Mouse (Mus musculus) forebrain, postnatal 0 days (tissue): ENCODE data around the gene Hrh2. TPM values are rescaled to one million over a fixed set of nuclear protein-coding genes. Genes with fewer than 3 reads are reported as not detected.

ENCODE experiments used
- ATAC-seq: fragments of 200-750 bp; cut with Nextera tagmentation; 2 replicates; pipeline ENCODE4 v1.8.0; 2017; ENCODE audit warnings: mild to moderate bottlenecking, moderate library complexity
- DNase-seq: peaks from one replicate; pipeline ENCODE4 v3.0.0-alpha.2; 2015
- H3K27ac ChIP-seq: fragments of 300-500 bp; sonication (generic); 2 replicates; pipeline ENCODE4 v1.5.1; 2014; ENCODE audit warnings: low read depth, mild to moderate bottlenecking, antibody characterized with exemption, low read length, moderate library complexity, mixed read lengths
- H3K27me3 ChIP-seq: fragments of 300-500 bp; sonication (generic); 2 replicates; pipeline ENCODE4 v1.6.1; 2014; ENCODE audit warnings: mild to moderate bottlenecking, low read length, mixed read lengths; ENCODE audit not compliant: insufficient read depth
- H3K36me3 ChIP-seq: fragments of 300-500 bp; sonication (generic); 2 replicates; pipeline ENCODE4 v1.6.1; 2014; ENCODE audit warnings: mild to moderate bottlenecking, moderate library complexity; ENCODE audit not compliant: insufficient read depth
- H3K4me1 ChIP-seq: fragments of 300-500 bp; sonication (generic); 2 replicates; pipeline ENCODE4 v1.6.1; 2014; ENCODE audit warnings: antibody characterized with exemption; ENCODE audit not compliant: insufficient read depth
- H3K4me2 ChIP-seq: fragments of 300-500 bp; sonication (generic); 2 replicates; pipeline ENCODE4 v1.6.1; 2014; ENCODE audit warnings: low read depth, mild to moderate bottlenecking, moderate library complexity
- H3K4me3 ChIP-seq: fragments of 300-500 bp; sonication (generic); 2 replicates; pipeline ENCODE4 v1.5.1; 2014; ENCODE audit warnings: low read depth, low read length, mixed read lengths
- H3K9ac ChIP-seq: fragments of 300-500 bp; sonication (generic); 2 replicates; pipeline ENCODE4 v1.6.1; 2014; ENCODE audit warnings: mild to moderate bottlenecking
- H3K9me3 ChIP-seq: fragments of 300-500 bp; sonication (generic); 2 replicates; pipeline ENCODE4 v1.6.1; 2016; ENCODE audit warnings: low read length
- CTCF ChIP-seq: sonication (generic); IDR thresholded peaks from 2 replicates; pipeline ENCODE4 v1.5.1; 2016; ENCODE audit warnings: antibody characterized with exemption, control low read depth, low read depth
- WGBS: fragments of 180-500 bp; shearing (Covaris S2); extraction: QIAGEN DNeasy Blood & Tissue Kit; methylation state at CpG from one replicate; pipeline ENCODE4 v1.1.7; 2014; 5-methylcytosine and 5-hydroxymethylcytosine counted together
- polyA plus RNA-seq: library from polyadenylated mRNA; unstranded; fragments of >200 nt; fragmentation: Nextera tagmentation; extraction: Ambion mirVana; gene quantifications from 2 replicates; pipeline ENCODE4 v1.2.1, GENCODE M21; 2015
- total RNA-seq: library from RNA; depleted of rRNA; stranded (reverse); fragments of >200 nt; gene quantifications from 2 replicates; pipeline ENCODE4 v1.2.3, GENCODE M21; 2014; rRNA removed

The Hrh2 gene
- total RNA-seq (2.2 and 2.5 TPM in 2 replicates), polyA plus RNA-seq (0.80 and 1.3 TPM in 2 replicates)

DNA sequence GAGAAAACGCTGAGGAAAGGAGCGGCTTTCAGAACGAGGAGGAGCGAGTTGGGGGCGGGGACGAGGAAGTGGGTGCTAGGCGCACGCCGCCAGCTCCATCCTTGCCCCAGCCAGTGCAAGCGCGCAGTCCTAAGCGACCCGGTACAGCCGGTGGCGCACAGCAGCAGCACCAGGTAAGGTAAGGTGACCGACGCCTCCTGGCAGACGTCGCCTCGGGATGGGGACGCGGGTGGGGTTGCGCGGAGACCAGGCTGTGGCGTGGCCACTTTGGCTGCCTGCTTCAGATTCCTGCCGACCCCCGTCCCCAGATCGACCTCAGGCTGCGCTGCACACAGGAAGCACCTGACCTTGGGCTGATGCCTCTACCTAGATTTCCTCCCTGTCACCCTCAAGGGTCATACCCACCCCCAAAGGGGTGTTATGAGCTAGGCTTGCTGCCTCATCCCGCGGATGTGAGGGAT is at the start of gene Hrh2:
Hrh2 (plus strand) TSS at position 109 of the 461 bp plus-strand sequence.
- Histone ChIP-seq H3K27me3 (peaks cover 7% of the 10 kb centered on the region; the same call in 1 of the 2 replicates), H3K4me1 (no peaks in the 10 kb centered on the region), H3K36me3 (no peaks in the 10 kb centered on the region), H3K4me2 (peak within 1 kb of the TSS; percentile 72), H3K27ac (no peak within 1 kb of the TSS), H3K9ac (peak within 1 kb of the TSS; percentile 61), H3K9me3 (no peaks in the 10 kb centered on the region), H3K4me3 (peak within 1 kb of the TSS; percentile 51)
- 4% methylated on average over 31 of the region's 31 CpGs for WGBS
- DNase-seq (peak; percentile 62), ATAC-seq (peak; percentile 90)
- TF ChIP-seq CTCF = no peak

DNA sequence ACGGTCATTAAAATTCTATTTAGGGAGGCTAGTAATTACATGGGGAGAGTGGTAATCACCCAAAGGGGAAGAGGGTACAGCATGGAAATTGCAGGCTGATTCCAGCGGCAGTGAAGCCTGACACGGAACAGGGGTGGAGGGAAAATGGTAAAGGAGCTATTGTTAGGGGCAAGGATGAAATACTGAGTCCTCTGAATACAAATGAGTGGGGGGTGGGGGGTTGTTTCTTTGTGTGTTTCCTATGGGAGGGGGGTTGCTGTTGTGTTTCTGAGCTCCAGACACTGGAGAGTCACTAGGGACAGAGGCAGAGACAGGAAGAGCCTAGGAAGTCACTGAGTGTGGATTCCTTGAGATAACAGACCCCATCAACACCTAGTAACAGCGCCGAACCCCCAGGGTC is 48.1 kb upstream of the Hrh2 start:
- no peaks in the 10 kb centered on the region for H3K36me3 ChIP-seq
- TF ChIP-seq CTCF = no peak
- 35% methylated on average over 5 of the region's 5 CpGs for WGBS
- H3K4me2 ChIP-seq = no peak overlapping the region
- H3K4me3 ChIP-seq = no peak overlapping the region
- ATAC-seq (peak; percentile 23; the same call in 1 of the 2 replicates), DNase-seq (no peak)
- H3K9me3 ChIP-seq = no peaks in the 10 kb centered on the region
- H3K27ac ChIP-seq = no peak overlapping the region
- no peaks in the 10 kb centered on the region for H3K4me1 ChIP-seq
- H3K9ac ChIP-seq = no peak overlapping the region
- no peaks in the 10 kb centered on the region for H3K27me3 ChIP-seq

GRCm38 (mm10) chr13:54144624-54145023 is 47.3 kb upstream of the Hrh2 start:
- no peak for TF ChIP-seq CTCF
- H3K36me3 ChIP-seq = no peaks in the 10 kb centered on the region
- no peak for ATAC-seq
- no peaks in the 10 kb centered on the region for H3K27me3 ChIP-seq
- no peak overlapping the region for H3K27ac ChIP-seq
- H3K9me3 ChIP-seq = no peaks in the 10 kb centered on the region
- no peak for DNase-seq
- no peak overlapping the region for H3K9ac ChIP-seq
- WGBS = 72% methylated on average over 5 of the region's 5 CpGs
- H3K4me2 ChIP-seq = no peak overlapping the region
- no peaks in the 10 kb centered on the region for H3K4me1 ChIP-seq
- H3K4me3 ChIP-seq = no peak overlapping the region

GRCm38 (mm10) chr13:54147328-54147727 is 44.6 kb upstream of the Hrh2 start:
- ATAC-seq (no peak), DNase-seq (no peak)
- no peak overlapping the region for H3K4me3 ChIP-seq
- no peaks in the 10 kb centered on the region for H3K9me3 ChIP-seq
- TF ChIP-seq CTCF = no peak
- no peaks in the 10 kb centered on the region for H3K4me1 ChIP-seq
- H3K4me2 ChIP-seq = no peak overlapping the region
- H3K27ac ChIP-seq = no peak overlapping the region
- H3K27me3 ChIP-seq = no peaks in the 10 kb centered on the region
- H3K9ac ChIP-seq = no peak overlapping the region
- H3K36me3 ChIP-seq = no peaks in the 10 kb centered on the region
- 68% methylated on average over 1 of the region's 1 CpGs for WGBS

- no peaks in the 10 kb centered on the region for H3K36me3 ChIP-seq
- TF ChIP-seq CTCF = no peak
- no peak overlapping the region for H3K9ac ChIP-seq
- H3K4me1 ChIP-seq = no peaks in the 10 kb centered on the region
- WGBS = 81% methylated on average over 1 of the region's 1 CpGs
- ATAC-seq (no peak), DNase-seq (no peak)
- H3K27ac ChIP-seq = no peak overlapping the region
- no peak overlapping the region for H3K4me2 ChIP-seq
- H3K9me3 ChIP-seq = no peaks in the 10 kb centered on the region
- no peaks in the 10 kb centered on the region for H3K27me3 ChIP-seq
- no peak overlapping the region for H3K4me3 ChIP-seq
Measured at GRCm38 (mm10) chr13:54152421-54152820, 39.5 kb upstream of the Hrh2 start.

GRCm38 (mm10) chr13:54152911-54153310 is 39.0 kb upstream of the Hrh2 start:
- DNase-seq (no peak), ATAC-seq (no peak)
- no peaks in the 10 kb centered on the region for H3K27me3 ChIP-seq
- H3K4me3 ChIP-seq = no peak overlapping the region
- WGBS = 47% methylated on average over 7 of the region's 7 CpGs
- H3K4me1 ChIP-seq = no peaks in the 10 kb centered on the region
- no peak overlapping the region for H3K9ac ChIP-seq
- H3K27ac ChIP-seq = no peak overlapping the region
- H3K4me2 ChIP-seq = no peak overlapping the region
- TF ChIP-seq CTCF = no peak
- no peaks in the 10 kb centered on the region for H3K36me3 ChIP-seq
- H3K9me3 ChIP-seq = no peaks in the 10 kb centered on the region

- Histone ChIP-seq H3K4me2 (no peak overlapping the region), H3K9ac (no peak overlapping the region), H3K27me3 (no peaks in the 10 kb centered on the region), H3K27ac (no peak overlapping the region), H3K4me1 (no peaks in the 10 kb centered on the region), H3K4me3 (no peak overlapping the region), H3K36me3 (no peaks in the 10 kb centered on the region), H3K9me3 (no peaks in the 10 kb centered on the region)
- ATAC-seq (no peak), DNase-seq (no peak)
- no peak for TF ChIP-seq CTCF
- WGBS = 33% methylated on average over 9 of the region's 9 CpGs
Measured at GRCm38 (mm10) chr13:54153672-54154218, 38.2 kb upstream of the Hrh2 start.
